Mouse (Mus musculus) cerebellum, adult 18-20 months (tissue): ENCODE results near the gene Adcyap1r1.

Experiments used
- DNase-seq, 2 experiments: peaks; one replicate each; pipeline ENCODE4 v3.0.0; 2021

Gene Adcyap1r1

GRCm38 (mm10) chr6:55448976-55449678, 2.7 kb upstream of the Adcyap1r1 start:
- DNase-seq, result no peak

- peak in 1 of 2 experiments; percentile 50 for DNase-seq
These were observed 603 bp downstream of the Adcyap1r1 start for GRCm38 (mm10) chr6:55452381-55452780.

GRCm38 (mm10) chr6:55453548-55453947, 1.8 kb downstream of the Adcyap1r1 start:
- DNase-seq, result peak; percentile 41 to 53

GRCm38 (mm10) chr6:55455641-55456040, 3.9 kb downstream of the Adcyap1r1 start:
- peak; percentile 66 to 74 for DNase-seq

- DNase-seq, result no peak
These were observed 5.9 kb downstream of the Adcyap1r1 start for GRCm38 (mm10) chr6:55457727-55458126.

GRCm38 (mm10) chr6:55458156-55458555, 6.4 kb downstream of the Adcyap1r1 start:
- DNase-seq, result peak; percentile 50

- DNase-seq, result peak; percentile 56 to 60
These were observed 8.0 kb downstream of the Adcyap1r1 start for GRCm38 (mm10) chr6:55459545-55460397.

GRCm38 (mm10) chr6:55461141-55461540, 9.4 kb downstream of the Adcyap1r1 start:
- DNase-seq, result no peak

- DNase-seq, result no peak
These were observed 9.9 kb downstream of the Adcyap1r1 start for GRCm38 (mm10) chr6:55461678-55462077.

- no peak for DNase-seq
These were observed 10.6 kb downstream of the Adcyap1r1 start for GRCm38 (mm10) chr6:55462394-55462793.

- peak in 1 of 2 experiments; percentile 33 for DNase-seq
These were observed 12.2 kb downstream of the Adcyap1r1 start for GRCm38 (mm10) chr6:55463966-55464365.

GRCm38 (mm10) chr6:55465311-55465710, 13.5 kb downstream of the Adcyap1r1 start:
- peak in 1 of 2 experiments; percentile 25 for DNase-seq

- DNase-seq, result no peak
These were observed 14.6 kb downstream of the Adcyap1r1 start for GRCm38 (mm10) chr6:55466301-55466761.

- peak in 1 of 2 experiments; percentile 14 for DNase-seq
These were observed 18.9 kb downstream of the Adcyap1r1 start for GRCm38 (mm10) chr6:55470691-55471090.

GRCm38 (mm10) chr6:55472381-55472780, 20.6 kb downstream of the Adcyap1r1 start:
- peak; percentile 37 to 51 for DNase-seq

- DNase-seq, result no peak
These were observed 29.2 kb downstream of the Adcyap1r1 start for GRCm38 (mm10) chr6:55480988-55481387.

GRCm38 (mm10) chr6:55482471-55482870, 30.7 kb downstream of the Adcyap1r1 start:
- no peak for DNase-seq

GRCm38 (mm10) chr6:55483360-55483759, 31.6 kb downstream of the Adcyap1r1 start:
- DNase-seq, result no peak

- no peak for DNase-seq
These were observed 32.4 kb downstream of the Adcyap1r1 start for GRCm38 (mm10) chr6:55484224-55484623.

GRCm38 (mm10) chr6:55485216-55485615, 33.4 kb downstream of the Adcyap1r1 start:
- no peak for DNase-seq

- no peak for DNase-seq
These were observed 35.9 kb downstream of the Adcyap1r1 start for GRCm38 (mm10) chr6:55487726-55488125.

- DNase-seq, result no peak
These were observed 44.4 kb downstream of the Adcyap1r1 start for GRCm38 (mm10) chr6:55496201-55496600.

- DNase-seq, result no peak
These were observed 47.0 kb downstream of the Adcyap1r1 start for GRCm38 (mm10) chr6:55498753-55499152.

- no peak for DNase-seq
These were observed 49.3 kb downstream of the Adcyap1r1 start for GRCm38 (mm10) chr6:55501061-55501460.
